Mouse (Mus musculus) gastrocnemius, adult 8-10 months (tissue): ENCODE results near the gene Armc9. TPM values are rescaled to one million over a fixed set of nuclear protein-coding genes. Genes with fewer than 3 reads are reported as not detected.

ENCODE experiments used
- DNase-seq, 2 experiments: peaks; one replicate each; pipeline ENCODE4 v3.0.0; 2022; ENCODE audit warnings: low spot score in 2 of 2
- total RNA-seq, 4 experiments: library from RNA; stranded (reverse); gene quantifications; 2 replicates each; pipeline ENCODE4 v1.2.4; 2022

Armc9 gene
- total RNA-seq, 4 experiments from 2014 or later: 1.5 to 2.1 (median 1.8) TPM

DNA sequence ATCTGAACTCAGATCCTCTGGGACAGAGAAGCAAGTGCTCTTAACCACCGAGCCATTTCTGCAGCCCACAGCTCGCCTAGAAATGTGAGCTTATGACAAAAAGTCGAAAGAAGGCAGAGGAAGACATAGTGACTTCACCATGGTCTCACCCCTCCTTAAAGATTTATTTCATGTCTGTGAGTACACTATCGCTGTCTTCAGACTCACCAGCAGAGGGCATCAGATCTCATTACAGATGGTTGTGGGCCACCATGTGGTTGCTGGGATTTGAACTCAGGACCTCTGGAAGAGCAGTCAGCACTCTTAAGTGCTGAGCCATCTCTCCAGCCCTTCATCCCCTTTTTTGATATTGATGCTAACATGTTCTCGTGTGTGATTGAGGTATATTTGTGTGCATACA, 20.0 kb downstream of the Armc9 start:
- no peak for DNase-seq

DNA sequence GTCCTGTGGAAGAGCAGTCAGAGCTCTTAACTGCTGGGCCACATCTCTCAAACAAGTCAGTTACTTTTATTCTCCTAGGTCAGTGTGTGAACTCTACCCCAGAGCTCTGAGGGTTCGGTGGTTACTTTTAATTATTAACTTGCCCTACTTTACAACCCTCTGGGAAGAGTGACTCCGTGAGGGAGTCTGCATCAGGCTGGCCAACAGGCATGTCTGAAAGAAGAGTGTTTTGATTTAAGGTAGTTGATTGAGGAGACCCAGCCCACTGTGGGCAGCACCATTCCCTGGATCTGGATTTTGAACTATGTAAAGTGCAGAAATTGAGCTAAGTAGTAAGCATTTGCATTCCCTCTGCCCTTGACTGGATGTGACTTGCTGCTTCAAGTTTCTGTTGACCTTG, 21.5 kb downstream of the Armc9 start:
- no peak for DNase-seq

- DNase-seq: peak; percentile 40 to 52
Measured at GRCm38 (mm10) chr1:86178462-86179253, 24.1 kb downstream of the Armc9 start.

GRCm38 (mm10) chr1:86182004-86182709, 27.6 kb downstream of the Armc9 start:
- no peak for DNase-seq

DNA sequence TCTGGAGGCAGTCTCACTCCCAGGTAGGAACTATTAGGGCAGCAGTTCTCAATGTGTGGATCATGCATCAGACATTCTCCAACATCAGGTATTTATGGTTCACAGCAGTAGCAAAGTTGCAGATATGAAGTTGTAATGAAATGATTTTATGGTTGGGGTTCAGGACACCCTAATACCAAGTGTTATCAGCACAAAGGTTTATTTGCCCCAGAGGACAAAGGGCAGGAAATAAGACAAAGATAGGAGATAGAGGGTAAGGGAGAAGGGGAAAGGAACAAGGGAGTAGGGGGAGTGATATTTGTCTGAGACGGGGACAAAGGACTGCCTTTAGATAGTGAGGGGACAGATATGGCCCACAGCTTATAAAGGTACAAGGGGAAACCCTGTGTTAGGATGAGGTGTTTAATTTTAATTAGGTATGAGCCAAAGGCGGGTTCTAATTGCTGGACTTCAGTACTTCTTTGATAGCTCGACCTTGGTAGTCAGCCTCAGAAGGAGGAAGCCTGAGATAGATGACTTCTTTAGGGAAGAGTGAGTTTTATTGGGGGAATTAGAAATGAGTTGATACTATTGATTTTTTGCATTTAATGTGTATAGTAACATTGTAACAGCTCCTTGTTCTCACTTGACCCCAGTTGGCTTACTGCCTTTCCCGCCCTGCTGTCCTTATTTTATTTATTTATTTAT, 29.1 kb downstream of the Armc9 start:
- no peak for DNase-seq

DNA sequence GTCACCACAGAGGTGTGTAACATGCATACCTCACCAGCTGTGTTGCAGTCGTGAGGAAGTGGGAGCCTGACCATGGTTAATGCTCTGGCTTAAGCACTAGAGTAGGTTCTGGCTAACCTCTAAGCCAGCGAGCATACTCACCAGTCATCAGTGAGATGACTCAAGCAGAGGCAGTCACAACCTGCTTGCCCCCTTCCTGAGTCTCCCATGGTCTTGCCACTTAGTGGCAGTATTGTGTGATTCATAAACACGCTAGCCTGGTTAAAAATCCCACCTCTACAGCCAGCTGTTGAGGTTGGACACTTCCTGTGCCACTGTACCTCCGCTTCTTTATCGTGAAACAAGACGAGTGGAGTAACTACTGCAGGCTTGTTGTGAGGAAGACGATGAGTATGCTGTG, 32.2 kb downstream of the Armc9 start:
- no peak for DNase-seq

DNA sequence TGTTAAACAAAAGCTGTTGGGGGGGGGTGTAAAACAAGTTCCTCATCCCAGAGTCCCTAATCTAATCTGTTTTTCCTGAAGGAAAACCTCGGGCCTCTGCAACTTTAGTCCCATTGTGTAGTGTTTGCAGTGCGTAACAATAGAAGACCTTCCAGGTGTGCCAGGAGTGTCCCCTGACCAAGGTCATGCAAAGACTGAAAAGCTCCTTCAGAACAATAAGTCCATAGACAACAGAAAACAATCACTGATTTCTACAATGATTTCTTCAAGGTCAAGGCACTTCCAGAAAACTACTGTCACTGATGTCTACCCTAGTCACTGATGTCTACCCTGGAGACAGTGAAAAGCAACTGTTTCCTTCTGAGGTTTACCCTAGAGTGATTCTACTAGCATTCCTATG, 33.3 kb downstream of the Armc9 start:
- DNase-seq: no peak

DNA sequence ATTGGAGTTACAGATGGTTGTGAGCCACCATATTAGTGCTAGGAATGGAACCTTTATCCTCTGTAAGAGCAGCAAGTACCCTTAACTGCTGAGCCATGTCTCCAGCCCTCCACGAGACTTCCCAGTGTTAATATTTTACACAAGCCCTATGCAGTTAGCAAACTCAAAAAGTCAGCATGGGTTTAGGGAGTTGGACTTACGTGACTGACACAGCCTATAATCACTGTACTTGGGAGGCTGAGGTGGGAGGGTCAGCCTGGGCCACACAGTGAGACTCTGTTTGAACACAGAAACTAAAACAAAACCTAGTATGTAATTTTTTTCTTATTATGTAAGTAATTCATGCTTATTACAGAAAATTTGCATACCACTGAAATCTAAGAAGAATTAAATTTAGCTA, 33.7 kb downstream of the Armc9 start:
- no peak for DNase-seq

DNA sequence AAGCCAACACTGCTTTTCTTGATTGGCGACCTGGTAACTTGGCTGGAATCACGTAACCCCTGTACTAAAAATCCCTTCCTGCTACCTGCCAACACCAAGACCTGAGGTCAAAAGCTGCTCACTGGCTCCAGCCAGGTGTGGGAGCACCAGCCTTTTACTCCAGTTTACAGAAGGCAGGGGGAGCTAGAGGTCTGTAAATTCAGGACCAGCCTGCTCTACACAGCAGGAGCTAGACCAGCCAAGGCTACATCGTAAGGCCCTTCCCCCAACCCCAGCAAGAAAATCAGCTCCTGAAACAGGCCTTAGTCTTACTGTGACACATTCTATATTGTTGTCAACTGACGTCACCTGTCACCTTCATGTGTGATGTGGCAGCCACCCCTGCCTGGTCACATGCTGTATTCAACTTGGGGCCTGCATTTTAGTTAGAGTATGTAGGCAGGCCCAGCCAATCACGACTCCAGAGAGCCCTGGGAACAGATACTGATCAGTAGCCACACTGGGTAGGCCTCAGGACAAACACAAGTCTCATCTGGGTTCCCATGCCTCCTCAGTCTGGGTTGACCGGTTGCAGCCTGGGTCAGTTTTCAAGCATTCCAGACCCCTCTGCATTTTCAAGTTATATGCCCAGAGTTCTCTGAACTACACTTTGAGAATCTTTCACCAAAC, 34.6 kb downstream of the Armc9 start:
- DNase-seq: no peak

DNA sequence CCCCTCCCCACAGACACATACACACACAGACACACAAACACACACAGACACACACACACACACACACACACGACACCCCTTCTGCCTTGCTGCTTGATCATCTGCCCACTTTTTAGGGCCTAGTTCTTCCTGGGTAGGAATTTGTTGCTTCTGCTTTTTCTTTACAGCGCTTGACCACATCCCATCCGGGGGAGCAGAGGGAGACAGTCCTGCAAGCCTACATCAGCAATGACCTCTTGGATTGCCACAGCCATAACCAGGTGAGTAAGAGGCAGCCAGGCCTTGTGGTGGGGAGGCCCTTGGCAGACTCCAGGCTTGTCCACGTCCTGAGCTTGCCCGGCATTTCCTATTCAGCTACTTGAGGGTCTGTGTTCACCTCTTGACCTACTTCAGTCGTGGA, 36.3 kb downstream of the Armc9 start:
- DNase-seq: no peak

GRCm38 (mm10) chr1:86194044-86194443, 39.5 kb downstream of the Armc9 start:
- no peak for DNase-seq

- no peak for DNase-seq
Measured at GRCm38 (mm10) chr1:86198276-86198675, 43.7 kb downstream of the Armc9 start.

DNA sequence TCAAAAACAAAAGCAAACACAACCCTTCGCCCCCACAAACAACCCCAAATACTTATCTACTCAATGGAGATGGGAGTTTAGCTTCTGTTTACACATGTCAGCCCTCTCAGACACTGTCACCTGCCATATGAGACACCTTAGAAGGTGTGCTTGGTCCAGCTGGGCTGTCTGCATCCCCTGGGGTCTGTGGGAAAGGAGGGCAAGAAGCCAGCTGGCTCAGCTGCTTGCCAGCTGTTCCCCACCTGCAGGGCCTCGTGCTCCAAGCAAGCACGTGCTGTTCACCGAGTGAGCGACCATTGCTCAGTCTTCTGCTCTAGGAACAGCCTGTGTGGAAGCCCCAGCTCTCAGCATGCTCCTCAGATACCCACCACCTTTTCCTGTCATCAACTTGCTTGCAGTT, 44.4 kb downstream of the Armc9 start:
- DNase-seq: no peak

DNA sequence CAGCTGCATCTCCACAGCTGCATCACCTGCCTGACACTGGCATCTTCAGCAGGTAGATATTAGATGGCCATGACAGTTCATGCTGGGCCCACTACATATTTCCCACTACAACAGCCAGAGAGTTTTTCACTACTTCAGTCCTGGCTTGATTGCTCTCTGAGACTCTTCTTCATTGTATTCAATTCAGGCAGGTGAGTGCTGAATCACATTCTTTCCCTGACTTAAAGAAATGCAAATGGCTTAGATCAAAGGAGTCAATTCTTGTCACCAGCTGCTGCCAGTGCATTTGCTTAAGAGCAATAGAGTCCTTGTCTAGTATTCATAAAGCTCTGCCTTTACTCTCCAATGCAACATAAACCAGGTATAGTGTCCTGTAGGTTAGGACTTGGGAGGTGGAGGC, 46.7 kb downstream of the Armc9 start:
- DNase-seq: no peak

DNA sequence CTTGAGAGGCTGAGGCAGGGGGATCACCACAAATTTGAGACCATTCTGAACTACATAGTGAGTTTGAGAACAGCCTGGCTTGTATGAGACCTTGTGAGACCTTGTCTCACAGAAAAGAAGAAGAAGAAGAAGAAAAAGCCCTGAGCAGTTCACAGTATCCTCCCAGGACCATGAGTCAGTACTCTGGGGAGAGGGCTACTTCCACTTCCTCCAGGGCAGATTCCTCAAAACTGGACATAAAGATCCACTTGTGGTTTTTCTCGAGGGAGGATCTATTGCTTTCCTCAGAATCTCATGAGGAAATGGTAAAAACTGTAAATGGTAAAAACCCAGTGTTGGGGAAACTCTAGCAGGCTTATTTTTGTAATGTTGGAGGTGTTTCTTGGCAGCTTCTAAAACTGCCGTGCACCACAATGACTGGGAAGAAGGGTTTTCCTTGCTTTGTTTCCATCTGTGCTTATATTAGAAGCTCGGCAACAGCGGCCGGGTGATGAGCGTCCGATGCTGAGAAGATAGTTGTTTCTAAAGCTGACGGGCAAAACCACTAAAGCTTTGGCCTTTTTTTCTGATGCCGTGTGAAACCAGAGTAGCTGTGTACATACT, 48.1 kb downstream of the Armc9 start:
- DNase-seq: no peak

DNA sequence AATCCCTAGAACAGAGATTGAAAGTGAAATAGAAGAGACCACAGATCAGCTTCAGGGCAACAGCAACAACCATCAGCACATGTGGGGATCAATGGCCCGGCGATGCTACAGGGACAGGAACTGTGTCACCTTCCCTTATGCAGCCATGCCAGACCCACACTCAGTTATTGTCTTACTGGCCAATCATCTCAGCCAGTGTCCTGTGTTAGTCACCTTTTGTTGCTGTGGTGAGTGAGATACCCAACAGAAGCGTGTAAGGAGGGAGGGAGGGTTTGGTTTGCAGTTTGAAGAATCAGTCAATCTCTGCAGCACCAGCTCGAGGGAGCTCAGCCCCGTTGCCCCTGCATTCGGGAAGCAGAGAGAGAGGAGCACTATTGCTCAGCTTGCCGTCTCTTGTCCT, 56.1 kb downstream of the Armc9 start:
- no peak for DNase-seq

- DNase-seq: no peak
Measured at GRCm38 (mm10) chr1:86211498-86211897, 56.9 kb downstream of the Armc9 start.

GRCm38 (mm10) chr1:86212731-86213130, 58.2 kb downstream of the Armc9 start:
- no peak for DNase-seq

GRCm38 (mm10) chr1:86214158-86214557, 59.6 kb downstream of the Armc9 start:
- peak; percentile 52 to 57 for DNase-seq

DNA sequence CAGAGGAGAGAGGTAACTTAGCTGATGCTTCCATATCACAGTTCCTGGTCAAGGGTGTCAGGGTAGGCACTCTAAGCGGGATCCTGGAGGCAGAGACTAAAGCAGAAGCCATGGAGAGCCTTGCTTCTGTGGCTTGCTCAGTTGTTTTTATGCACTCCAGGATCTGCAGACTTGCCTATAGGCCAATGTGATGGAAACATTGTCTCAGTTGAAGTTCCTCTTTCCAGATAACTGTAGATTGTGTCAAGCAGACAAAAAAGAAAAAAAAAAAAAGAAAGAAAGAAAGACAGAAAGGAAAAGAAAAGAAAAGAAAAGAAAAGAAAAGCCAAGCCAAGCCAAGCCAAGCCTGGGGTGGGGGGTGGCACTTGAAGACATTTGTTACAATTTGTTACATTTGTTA, 60.7 kb downstream of the Armc9 start:
- DNase-seq: no peak

GRCm38 (mm10) chr1:86216412-86216811, 61.8 kb downstream of the Armc9 start:
- DNase-seq: no peak
